Mouse (Mus musculus) testis, adult 2 months (tissue): ENCODE results near the gene Dhodh. TPM values are rescaled to one million over a fixed set of nuclear protein-coding genes. Genes with fewer than 3 reads are reported as not detected.

Source experiments
- H3K27ac ChIP-seq: fragments of 200-500 bp; 2 replicates; pipeline ENCODE4 v1.5.1; 2012; ENCODE audit warnings: low read depth, low read length; ENCODE audit not compliant: control insufficient read depth, insufficient read depth
- H3K27me3 ChIP-seq: fragments of 200-500 bp; 2 replicates; pipeline ENCODE4 v1.6.1; 2012; ENCODE audit warnings: mild to moderate bottlenecking, low read length, moderate library complexity; ENCODE audit not compliant: control insufficient read depth, insufficient read depth
- H3K36me3 ChIP-seq: fragments of 200-500 bp; 2 replicates; pipeline ENCODE4 v1.6.1; 2012; ENCODE audit warnings: mild to moderate bottlenecking, low read length; ENCODE audit not compliant: control insufficient read depth, insufficient read depth
- H3K4me1 ChIP-seq: fragments of 200-500 bp; 2 replicates; pipeline ENCODE4 v1.6.1; 2012; ENCODE audit warnings: low read length; ENCODE audit not compliant: control insufficient read depth, insufficient read depth
- H3K4me3 ChIP-seq: fragments of 200-500 bp; 2 replicates; pipeline ENCODE4 v1.5.1; 2012; ENCODE audit warnings: low read depth, mild to moderate bottlenecking, low read length, moderate library complexity, mixed read lengths; ENCODE audit not compliant: control insufficient read depth
- CTCF ChIP-seq: fragments of 200-500 bp; IDR thresholded peaks from 2 replicates; pipeline ENCODE4 v1.5.1; 2012; ENCODE audit warnings: low read depth, mild to moderate bottlenecking, inconsistent platforms, low read length, moderate library complexity; ENCODE audit not compliant: control insufficient read depth, insufficient read depth, insufficient replicate concordance
- POLR2A ChIP-seq: fragments of 200-500 bp; IDR thresholded peaks from 2 replicates; pipeline ENCODE4 v1.6.1; 2012; ENCODE audit warnings: low read depth, mild to moderate bottlenecking, inconsistent platforms, low read length, moderate library complexity; ENCODE audit not compliant: control insufficient read depth
- polyA plus RNA-seq: library from polyadenylated mRNA; depleted of rRNA; stranded (reverse); fragments of >200 nt; gene quantifications from 2 replicates; pipeline ENCODE4 v1.2.3, GENCODE M21; 2012

Gene Dhodh
- polyA plus RNA-seq, 1 experiment: 5.6 TPM

- Histone ChIP-seq H3K27ac (no peak overlapping the region), H3K4me3 (no peak overlapping the region), H3K36me3 (no peaks in the 10 kb centered on the region), H3K27me3 (no peaks in the 10 kb centered on the region), H3K4me1 (no peaks in the 10 kb centered on the region)
- TF ChIP-seq CTCF: no peak
- no peak for TF ChIP-seq POLR2A
These were observed 26.7 kb upstream of the Dhodh start for GRCm38 (mm10) chr8:109635146-109635545.

DNA sequence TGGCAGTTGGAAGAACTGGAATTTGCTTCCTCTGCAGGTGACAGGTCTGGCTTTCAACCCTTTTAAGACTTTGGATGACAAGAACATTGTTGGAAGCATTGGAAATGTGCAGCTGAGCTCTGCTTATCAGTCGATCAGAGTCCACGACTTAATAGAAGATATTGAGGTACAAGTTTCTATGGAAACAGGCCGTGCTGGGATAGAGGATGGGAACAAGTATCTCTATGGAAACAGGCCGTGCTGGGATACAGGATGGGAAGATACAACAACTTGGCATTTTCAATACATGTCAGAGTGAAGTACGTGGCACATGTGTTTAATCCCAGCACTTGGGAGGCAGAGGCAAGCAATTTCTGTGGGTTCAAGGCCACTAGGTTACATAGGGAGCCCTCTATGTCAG, 24.0 kb upstream of the Dhodh start:
- no peak overlapping the region for H3K4me3 ChIP-seq
- no peak overlapping the region for H3K27ac ChIP-seq
- no peaks in the 10 kb centered on the region for H3K27me3 ChIP-seq
- TF ChIP-seq CTCF (no peak), POLR2A (no peak)
- no peaks in the 10 kb centered on the region for H3K4me1 ChIP-seq
- H3K36me3 ChIP-seq: no peaks in the 10 kb centered on the region

DNA sequence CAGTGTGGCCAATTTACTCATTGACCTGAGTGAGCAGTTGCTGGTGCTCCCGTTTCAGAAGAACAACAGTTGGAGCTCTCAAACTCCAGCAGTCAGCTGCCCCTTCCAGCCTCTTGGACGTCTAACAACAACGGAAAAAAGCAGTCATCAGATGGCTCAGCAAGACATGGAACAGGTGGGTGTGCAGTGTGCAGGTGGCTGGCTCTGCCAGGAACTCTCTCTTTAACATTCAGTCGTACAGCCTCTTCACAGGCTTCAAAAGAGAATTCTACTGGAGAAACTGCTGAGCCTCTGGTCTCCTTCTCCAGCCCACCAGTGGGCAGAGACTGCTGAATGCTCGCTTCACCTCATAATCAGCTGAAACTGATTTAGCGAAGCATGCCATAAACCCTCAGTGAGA, 20.2 kb upstream of the Dhodh start:
- Histone ChIP-seq H3K4me3 (no peak overlapping the region), H3K27me3 (no peaks in the 10 kb centered on the region), H3K27ac (no peak overlapping the region), H3K36me3 (no peaks in the 10 kb centered on the region), H3K4me1 (no peaks in the 10 kb centered on the region)
- TF ChIP-seq POLR2A: no peak
- no peak for TF ChIP-seq CTCF

DNA sequence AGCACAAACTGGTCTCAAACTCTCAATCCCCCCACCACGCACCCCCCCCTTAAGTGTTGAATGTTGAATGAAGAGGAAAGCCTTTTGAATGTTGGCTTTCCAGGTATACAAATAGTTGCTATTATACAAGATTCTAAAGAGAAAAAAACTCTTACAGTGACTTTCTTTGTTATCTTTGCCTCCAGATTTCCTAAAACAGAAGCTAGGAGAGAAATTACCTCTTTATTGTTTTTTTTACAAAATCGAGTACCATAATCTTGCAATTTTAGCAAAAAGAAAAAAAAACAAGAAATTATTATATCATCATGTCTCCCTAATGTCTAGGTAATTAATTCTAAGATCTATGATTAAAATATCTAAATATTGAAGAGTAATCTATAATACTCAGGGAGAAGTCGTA, 7.1 kb upstream of the Dhodh start:
- H3K4me1 ChIP-seq: no peaks in the 10 kb centered on the region
- H3K4me3 ChIP-seq: peak overlapping the region; percentile 80
- no peaks in the 10 kb centered on the region for H3K27me3 ChIP-seq
- H3K27ac ChIP-seq: no peak overlapping the region
- no peak for TF ChIP-seq CTCF
- TF ChIP-seq POLR2A: no peak
- no peaks in the 10 kb centered on the region for H3K36me3 ChIP-seq

DNA sequence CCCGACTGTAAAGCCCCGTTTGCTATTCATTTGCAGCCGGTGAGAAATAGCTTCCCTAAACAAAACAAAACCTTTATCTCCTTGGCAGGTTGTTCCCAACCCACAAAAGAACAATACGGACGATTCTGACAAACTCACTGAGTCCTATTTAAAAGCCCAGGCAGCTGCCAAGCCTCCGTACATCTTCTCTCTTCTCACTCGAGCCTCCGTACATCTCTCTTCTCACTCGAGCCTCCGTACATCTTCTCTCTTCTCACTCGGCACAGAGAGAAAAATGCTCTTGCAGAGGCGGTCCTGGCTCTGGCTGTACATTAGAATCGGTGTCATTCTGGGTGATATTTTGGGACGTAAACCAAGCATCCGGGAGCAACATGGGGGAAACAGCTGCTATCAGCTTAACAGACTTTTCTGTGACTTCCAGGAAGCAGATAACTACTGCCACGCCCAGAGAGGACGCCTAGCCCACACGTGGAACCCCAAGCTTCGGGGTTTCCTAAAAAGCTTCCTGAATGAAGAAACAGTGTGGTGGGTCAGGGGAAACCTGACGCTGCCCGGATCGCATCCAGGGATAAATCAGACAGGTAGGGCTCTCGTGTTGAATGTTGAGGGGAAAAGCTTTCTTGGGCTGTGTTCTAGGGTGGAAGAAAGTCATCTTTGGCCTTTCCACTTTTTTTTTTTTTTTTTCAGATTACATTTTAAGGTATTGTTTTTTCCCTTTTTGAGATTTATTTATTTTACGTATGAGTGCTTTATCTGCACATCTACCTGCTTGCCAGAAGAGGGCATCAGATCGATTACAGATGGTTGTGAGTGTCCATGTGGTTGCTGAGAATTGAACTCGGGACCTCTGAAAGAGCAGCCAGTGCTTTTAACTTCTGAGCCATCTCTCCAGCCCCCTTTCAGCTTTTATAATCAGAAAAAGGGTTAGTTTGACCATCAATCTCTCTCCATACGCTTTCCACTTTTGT, 6.1 kb upstream of the Dhodh start, which contains the start of gene Pkd1l3:
Pkd1l3 (plus strand) TSS at position 275 of the 968 bp plus-strand sequence.
- no peaks in the 10 kb centered on the region for H3K27me3 ChIP-seq
- TF ChIP-seq CTCF (no peak), POLR2A (no peak)
- no peaks in the 10 kb centered on the region for H3K4me1 ChIP-seq
- peak within 1 kb of the TSS; percentile 80 for H3K4me3 ChIP-seq
- no peaks in the 10 kb centered on the region for H3K36me3 ChIP-seq
- H3K27ac ChIP-seq: no peak within 1 kb of the TSS

DNA sequence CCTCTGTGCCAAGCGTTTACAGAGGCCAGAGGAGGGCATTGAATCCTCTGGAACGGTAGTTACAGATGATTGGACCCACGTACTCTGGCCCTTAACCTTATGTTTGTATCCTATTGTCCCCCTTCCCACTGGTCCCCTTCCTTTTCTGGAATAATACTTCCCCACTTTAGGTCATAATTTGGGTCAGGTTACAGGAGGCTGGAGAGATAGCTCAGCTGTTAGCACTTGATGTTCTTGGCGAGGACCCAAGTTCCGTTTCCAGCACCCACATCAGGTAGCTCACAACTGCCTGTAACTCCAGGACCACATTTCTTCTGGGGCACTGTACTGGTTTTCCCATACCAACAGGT, 655 bp upstream of the Dhodh start:
- H3K36me3 ChIP-seq: no peaks in the 10 kb centered on the region
- no peaks in the 10 kb centered on the region for H3K27me3 ChIP-seq
- H3K4me3 ChIP-seq: no peak overlapping the region
- H3K4me1 ChIP-seq: peaks cover 6% of the 10 kb centered on the region
- H3K27ac ChIP-seq: peak overlapping the region; percentile 25; the same call in 1 of the 2 replicates
- no peak for TF ChIP-seq POLR2A
- no peak for TF ChIP-seq CTCF

GRCm38 (mm10) chr8:109607650-109608049, 823 bp downstream of the Dhodh start:
- TF ChIP-seq CTCF (no peak), POLR2A (no peak)
- Histone ChIP-seq H3K4me1 (peaks cover 6% of the 10 kb centered on the region), H3K27ac (no peak overlapping the region), H3K36me3 (peaks cover 2% of the 10 kb centered on the region; the same call in 1 of the 2 replicates), H3K4me3 (peak overlapping the region; percentile 99), H3K27me3 (no peaks in the 10 kb centered on the region)
